Mouse (Mus musculus) layer of hippocampus, postnatal 36 days (tissue): ENCODE measurements around the gene Vamp5. TPM values are rescaled to one million over a fixed set of nuclear protein-coding genes. Genes with fewer than 3 reads are reported as not detected.

Experiments used
- DNase-seq, 2 experiments: peaks; one replicate each; pipeline ENCODE4 v3.0.0; 2022
- total RNA-seq, 2 experiments: library from RNA; stranded (reverse); gene quantifications; 2 replicates each; pipeline ENCODE4 v1.2.3; 2021

Gene Vamp5
- total RNA-seq = 1 to 10 TPM; 4.4 to 5.3 TPM

GRCm38 (mm10) chr6:72380131-72380770 lies at the start of gene Vamp5:
TSS of gene Vamp5 (minus strand) at chr6:72380468.
- no peak for DNase-seq

- DNase-seq = no peak
Measured at GRCm38 (mm10) chr6:72429061-72429842, 49.0 kb upstream of the Vamp5 start.

- DNase-seq = peak; percentile 62 to 64
Measured at GRCm38 (mm10) chr6:72428036-72428435, 47.8 kb upstream of the Vamp5 start.

- DNase-seq = no peak
Measured at GRCm38 (mm10) chr6:72425646-72426045, 45.4 kb upstream of the Vamp5 start.

GRCm38 (mm10) chr6:72420901-72421300 lies 40.6 kb upstream of the Vamp5 start:
- no peak for DNase-seq

GRCm38 (mm10) chr6:72419806-72420205 lies 39.5 kb upstream of the Vamp5 start:
- DNase-seq = no peak

- DNase-seq = no peak
Measured at GRCm38 (mm10) chr6:72418279-72418678, 38.0 kb upstream of the Vamp5 start.

GRCm38 (mm10) chr6:72415964-72416772 lies 35.9 kb upstream of the Vamp5 start:
- no peak for DNase-seq

GRCm38 (mm10) chr6:72415181-72415580 lies 34.9 kb upstream of the Vamp5 start:
- DNase-seq = no peak

GRCm38 (mm10) chr6:72414076-72414756 lies 33.9 kb upstream of the Vamp5 start, which contains the start of gene Ggcx:
TSS of gene Ggcx (plus strand) at chr6:72414308.
- peak; percentile 88 to 91 for DNase-seq

- DNase-seq = no peak
Measured at GRCm38 (mm10) chr6:72410518-72410917, 30.2 kb upstream of the Vamp5 start.

- no peak for DNase-seq
Measured at GRCm38 (mm10) chr6:72410003-72410402, 29.7 kb upstream of the Vamp5 start.

- peak in 1 of 2 experiments; percentile 36 for DNase-seq
Measured at GRCm38 (mm10) chr6:72409567-72409966, 29.3 kb upstream of the Vamp5 start.

GRCm38 (mm10) chr6:72407119-72407518 lies 26.9 kb upstream of the Vamp5 start:
- peak; percentile 71 to 76 for DNase-seq

GRCm38 (mm10) chr6:72405356-72405755 lies 25.1 kb upstream of the Vamp5 start:
- DNase-seq = no peak

GRCm38 (mm10) chr6:72401875-72402274 lies 21.6 kb upstream of the Vamp5 start:
- DNase-seq = peak; percentile 47 to 64

- DNase-seq = no peak
Measured at GRCm38 (mm10) chr6:72399967-72400366, 19.7 kb upstream of the Vamp5 start.

GRCm38 (mm10) chr6:72396837-72397251 lies 16.6 kb upstream of the Vamp5 start:
- no peak for DNase-seq

GRCm38 (mm10) chr6:72392341-72392740 lies 12.1 kb upstream of the Vamp5 start:
- no peak for DNase-seq

- no peak for DNase-seq
Measured at GRCm38 (mm10) chr6:72390795-72391521, 10.7 kb upstream of the Vamp5 start.

GRCm38 (mm10) chr6:72389941-72390771 lies 9.9 kb upstream of the Vamp5 start, which contains the start of gene Vamp8:
TSS of gene Vamp8 (minus strand) at chr6:72390703.
- DNase-seq = peak; percentile 45 to 48
